Mouse (Mus musculus) embryonic facial prominence, embryonic 13.5 days (tissue): ENCODE data around the gene Nudt3. TPM values are rescaled to one million over a fixed set of nuclear protein-coding genes. Genes with fewer than 3 reads are reported as not detected.
A peak's percentile ranks its signal among the peaks of the same experiment; 100 is the strongest.

Experiments
- ATAC-seq: fragments of 200-750 bp; cut with Nextera tagmentation; 2 replicates; pipeline ENCODE4 v1.8.0; 2017; ENCODE audit warnings: low read depth; ENCODE audit not compliant: insufficient number of reproducible peaks, insufficient read depth, low FRiP score, low TSS enrichment
- H3K27ac ChIP-seq: fragments of 300-500 bp; sonication (generic); 2 replicates; pipeline ENCODE4 v1.5.1; 2015; ENCODE audit warnings: moderate library complexity, mild to moderate bottlenecking, inconsistent platforms
- H3K27me3 ChIP-seq: fragments of 300-500 bp; sonication (generic); 2 replicates; pipeline ENCODE4 v1.6.1; 2015; ENCODE audit warnings: mild to moderate bottlenecking, inconsistent platforms
- H3K36me3 ChIP-seq: fragments of 300-500 bp; sonication (generic); 2 replicates; pipeline ENCODE4 v1.6.1; 2015; ENCODE audit warnings: mild to moderate bottlenecking, inconsistent platforms
- H3K4me1 ChIP-seq: fragments of 300-500 bp; sonication (generic); 2 replicates; pipeline ENCODE4 v1.6.1; 2015; ENCODE audit warnings: inconsistent platforms
- H3K4me2 ChIP-seq: fragments of 300-500 bp; sonication (generic); 2 replicates; pipeline ENCODE4 v1.6.1; 2015; ENCODE audit warnings: moderate library complexity, mild to moderate bottlenecking, inconsistent platforms
- H3K4me3 ChIP-seq: fragments of 300-500 bp; sonication (generic); 2 replicates; pipeline ENCODE4 v1.5.1; 2015; ENCODE audit warnings: mild to moderate bottlenecking, inconsistent platforms
- H3K9ac ChIP-seq: fragments of 300-500 bp; sonication (generic); 2 replicates; pipeline ENCODE4 v1.6.1; 2015; ENCODE audit warnings: mild to moderate bottlenecking, inconsistent platforms
- H3K9me3 ChIP-seq: fragments of 300-500 bp; sonication (generic); 2 replicates; pipeline ENCODE4 v1.6.1; 2016; ENCODE audit warnings: inconsistent platforms
- WGBS: fragments of 180-500 bp; shearing (Covaris S2); methylation state at CpG from one replicate; pipeline ENCODE4 v1.1.7; 2015; ENCODE audit warnings: mixed read lengths; 5-methylcytosine and 5-hydroxymethylcytosine counted together
- polyA plus RNA-seq: library from polyadenylated mRNA; unstranded; fragments of >200 nt; fragmentation: Nextera tagmentation; extraction: Ambion mirVana; gene quantifications from 2 replicates; pipeline ENCODE4 v1.2.1, GENCODE M21; 2015

Gene Nudt3
- polyA plus RNA-seq, 1 experiment from 2014 or later, result 116 TPM

DNA sequence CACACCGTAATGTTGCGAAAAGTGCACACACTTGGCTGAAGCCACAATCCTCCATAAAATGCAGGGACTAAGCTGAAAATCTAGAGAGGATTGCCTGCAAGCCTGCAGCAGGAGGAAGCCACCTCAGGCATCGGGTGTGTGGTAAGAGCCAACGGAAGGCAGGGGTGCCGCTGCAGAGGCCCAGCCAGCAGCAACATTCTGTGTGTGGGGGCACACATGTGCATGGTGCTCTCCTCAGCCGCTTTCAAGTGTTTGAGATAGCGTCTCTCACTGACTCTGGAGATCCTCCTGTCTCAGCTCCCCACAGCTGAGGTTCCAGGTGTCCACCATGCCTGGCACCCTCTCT lies 30.8 kb downstream of the Nudt3 start:
- no peaks in the 10 kb centered on the region for H3K27me3 ChIP-seq
- no peak overlapping the region for H3K4me2 ChIP-seq
- H3K27ac ChIP-seq, result no peak overlapping the region; the same call in 1 of the 2 replicates
- WGBS, result 97% methylated on average over 7 of the region's 7 CpGs
- H3K4me1 ChIP-seq, result 0 out of 2 replicates have a peak, but pooled peaks cover 12% of the 10 kb centered on the region
- no peak overlapping the region for H3K4me3 ChIP-seq
- no peak for ATAC-seq
- H3K9me3 ChIP-seq, result no peaks in the 10 kb centered on the region
- peaks cover 69% of the 10 kb centered on the region for H3K36me3 ChIP-seq
- H3K9ac ChIP-seq, result no peak overlapping the region

- no peak overlapping the region for H3K4me2 ChIP-seq
- H3K9me3 ChIP-seq, result no peaks in the 10 kb centered on the region
- H3K4me3 ChIP-seq, result no peak overlapping the region
- ATAC-seq, result no peak
- H3K4me1 ChIP-seq, result 0 out of 2 replicates have a peak, but pooled peaks cover 12% of the 10 kb centered on the region
- H3K27ac ChIP-seq, result no peak overlapping the region
- H3K27me3 ChIP-seq, result no peaks in the 10 kb centered on the region
- no peak overlapping the region for H3K9ac ChIP-seq
- 81% methylated on average over 12 of the region's 12 CpGs for WGBS
- H3K36me3 ChIP-seq, result peaks cover 67% of the 10 kb centered on the region
Observed at GRCm38 (mm10) chr17:27591826-27592564, 31.3 kb downstream of the Nudt3 start.

DNA sequence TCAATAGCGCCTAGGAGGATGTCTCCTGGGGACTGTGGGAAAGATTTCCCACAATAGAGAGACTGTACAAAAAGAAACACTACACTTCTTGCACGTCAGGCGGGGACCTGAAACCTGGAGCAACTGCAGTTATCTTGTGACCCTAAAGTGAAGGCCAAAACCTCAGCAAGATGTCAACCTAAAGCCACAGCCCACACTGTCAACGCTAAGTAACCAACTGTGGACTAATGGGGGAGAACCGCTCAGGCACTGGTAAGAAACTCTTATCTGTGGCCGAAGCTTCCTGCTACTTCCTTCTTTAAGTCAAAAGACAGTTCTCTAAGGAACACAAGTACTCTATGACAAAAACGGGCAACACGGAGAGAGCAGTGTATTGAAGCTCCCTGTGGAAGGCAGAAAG lies 35.1 kb downstream of the Nudt3 start:
- Histone ChIP-seq H3K4me1 (0 out of 2 replicates have a peak, but pooled peaks cover 12% of the 10 kb centered on the region), H3K27me3 (no peaks in the 10 kb centered on the region), H3K4me2 (no peak overlapping the region), H3K4me3 (no peak overlapping the region), H3K9ac (no peak overlapping the region), H3K27ac (no peak overlapping the region), H3K36me3 (peaks cover 63% of the 10 kb centered on the region), H3K9me3 (no peaks in the 10 kb centered on the region)
- no peak for ATAC-seq
- WGBS, result 72% methylated on average over 8 of the region's 8 CpGs

- Histone ChIP-seq H3K36me3 (peaks cover 64% of the 10 kb centered on the region), H3K9me3 (no peaks in the 10 kb centered on the region), H3K9ac (no peak overlapping the region), H3K4me2 (no peak overlapping the region), H3K27ac (no peak overlapping the region), H3K4me1 (0 out of 2 replicates have a peak, but pooled peaks cover 12% of the 10 kb centered on the region), H3K27me3 (no peaks in the 10 kb centered on the region), H3K4me3 (no peak overlapping the region)
- no peak for ATAC-seq
- 77% methylated on average over 12 of the region's 12 CpGs for WGBS
Observed at GRCm38 (mm10) chr17:27587252-27587651, 36.0 kb downstream of the Nudt3 start.

DNA sequence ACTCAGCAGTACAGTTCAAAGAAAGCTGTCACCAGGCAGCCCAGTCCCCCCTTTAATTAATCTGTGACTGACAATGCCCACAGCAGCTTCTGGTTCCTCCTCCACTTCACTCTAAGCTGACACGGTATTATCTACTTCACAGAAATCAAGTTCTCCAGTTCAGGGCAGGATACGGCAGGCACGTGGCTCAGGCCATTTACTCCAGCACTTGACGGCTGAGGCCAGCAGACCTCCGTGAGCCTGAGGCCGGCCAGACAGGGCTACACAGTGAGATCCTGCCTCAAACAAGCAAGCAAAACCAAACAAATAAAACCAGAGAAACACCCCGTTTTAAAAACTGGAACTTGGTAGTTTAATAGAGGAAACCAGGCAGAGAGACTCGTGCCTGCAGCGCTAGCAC lies 36.6 kb downstream of the Nudt3 start:
- no peak for ATAC-seq
- Histone ChIP-seq H3K27me3 (no peaks in the 10 kb centered on the region), H3K4me3 (no peak overlapping the region), H3K9me3 (no peaks in the 10 kb centered on the region), H3K36me3 (peaks cover 66% of the 10 kb centered on the region), H3K27ac (no peak overlapping the region), H3K4me2 (no peak overlapping the region), H3K9ac (no peak overlapping the region), H3K4me1 (0 out of 2 replicates have a peak, but pooled peaks cover 12% of the 10 kb centered on the region)
- 74% methylated on average over 9 of the region's 9 CpGs for WGBS

GRCm38 (mm10) chr17:27583185-27583894 lies 40.0 kb downstream of the Nudt3 start:
- H3K27me3 ChIP-seq, result no peaks in the 10 kb centered on the region
- H3K36me3 ChIP-seq, result peaks cover 83% of the 10 kb centered on the region
- H3K4me1 ChIP-seq, result 0 out of 2 replicates have a peak, but pooled peaks cover 4% of the 10 kb centered on the region
- no peak overlapping the region for H3K27ac ChIP-seq
- no peak overlapping the region for H3K4me3 ChIP-seq
- H3K9me3 ChIP-seq, result no peaks in the 10 kb centered on the region
- H3K9ac ChIP-seq, result no peak overlapping the region
- H3K4me2 ChIP-seq, result no peak overlapping the region
- ATAC-seq, result no peak
- WGBS, result 91% methylated on average over 13 of the region's 13 CpGs

DNA sequence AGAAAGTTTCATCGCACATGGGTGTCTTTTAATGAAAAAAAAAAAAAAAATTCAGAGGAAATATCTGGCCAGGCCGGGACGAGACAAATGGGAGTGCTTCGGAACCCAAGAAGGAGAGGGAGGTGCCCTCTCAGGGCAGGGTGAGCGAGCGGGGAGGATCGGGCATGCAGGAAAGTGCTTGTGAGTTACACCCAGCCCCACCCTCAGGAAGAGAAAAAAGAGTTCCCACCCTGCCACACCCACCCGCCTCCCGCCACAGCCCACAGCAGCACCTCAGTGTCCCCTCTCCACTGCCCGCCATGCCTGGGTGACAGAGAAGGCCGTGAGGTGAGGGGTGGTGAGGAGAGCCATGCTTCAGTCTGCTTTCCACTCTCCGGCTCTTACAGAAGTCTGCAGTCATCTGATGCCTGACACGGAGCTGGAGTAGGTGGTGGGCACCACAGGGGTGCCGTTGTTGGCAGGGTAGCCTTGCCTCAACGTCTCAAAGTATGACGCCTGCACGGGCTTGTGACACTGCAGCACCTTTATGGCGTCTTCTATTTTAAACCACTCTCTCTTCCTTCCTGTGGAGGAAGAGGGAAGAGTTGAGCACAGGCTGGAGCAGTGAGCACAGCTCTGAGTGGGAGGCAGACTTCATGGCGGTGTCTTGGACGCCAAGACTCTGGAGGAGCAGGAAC lies 42.8 kb downstream of the Nudt3 start:
- no peaks in the 10 kb centered on the region for H3K9me3 ChIP-seq
- H3K4me1 ChIP-seq, result no peaks in the 10 kb centered on the region
- no peak for ATAC-seq
- H3K27ac ChIP-seq, result no peak overlapping the region
- no peak overlapping the region for H3K4me2 ChIP-seq
- H3K4me3 ChIP-seq, result no peak overlapping the region
- 89% methylated on average over 20 of the region's 20 CpGs for WGBS
- peaks cover 89% of the 10 kb centered on the region for H3K36me3 ChIP-seq
- H3K27me3 ChIP-seq, result no peaks in the 10 kb centered on the region
- no peak overlapping the region for H3K9ac ChIP-seq

DNA sequence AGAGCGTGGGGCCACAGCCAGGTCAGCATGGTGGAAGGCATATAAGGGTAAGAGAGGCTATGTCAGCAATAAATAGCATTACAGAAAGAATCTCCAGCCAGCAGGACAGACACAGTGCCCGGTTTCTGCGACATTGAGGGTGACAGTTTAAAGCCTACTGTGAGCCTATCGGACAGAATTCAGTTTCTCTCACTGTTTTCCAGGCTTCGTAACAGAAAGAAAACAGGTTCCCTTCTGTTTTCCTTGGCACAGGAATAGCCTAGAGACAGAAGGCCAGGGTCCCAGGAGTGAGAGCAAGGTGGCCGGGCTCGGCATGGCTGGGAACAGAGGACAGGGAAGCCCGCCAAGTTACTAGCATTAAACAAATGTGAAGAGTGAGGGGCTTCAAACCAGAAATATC lies 43.5 kb downstream of the Nudt3 start:
- Histone ChIP-seq H3K9me3 (no peaks in the 10 kb centered on the region), H3K4me2 (no peak overlapping the region), H3K27ac (no peak overlapping the region), H3K4me3 (no peak overlapping the region), H3K4me1 (no peaks in the 10 kb centered on the region), H3K9ac (no peak overlapping the region), H3K27me3 (no peaks in the 10 kb centered on the region), H3K36me3 (peaks cover 89% of the 10 kb centered on the region)
- ATAC-seq, result no peak
- 91% methylated on average over 8 of the region's 8 CpGs for WGBS

- Histone ChIP-seq H3K4me1 (no peaks in the 10 kb centered on the region), H3K4me3 (no peak overlapping the region), H3K9ac (no peak overlapping the region), H3K4me2 (no peak overlapping the region), H3K27ac (0 out of 2 replicates have a peak overlapping the region, but pooled peaks have one; percentile 40), H3K9me3 (no peaks in the 10 kb centered on the region), H3K27me3 (no peaks in the 10 kb centered on the region), H3K36me3 (peaks cover 87% of the 10 kb centered on the region)
- WGBS, result 92% methylated on average over 10 of the region's 10 CpGs
- ATAC-seq, result no peak
Observed at GRCm38 (mm10) chr17:27578487-27578886, 44.8 kb downstream of the Nudt3 start.

GRCm38 (mm10) chr17:27577468-27577867 lies 45.8 kb downstream of the Nudt3 start:
- ATAC-seq, result no peak
- Histone ChIP-seq H3K4me2 (no peak overlapping the region), H3K4me3 (no peak overlapping the region), H3K9ac (0 out of 2 replicates have a peak overlapping the region, but pooled peaks have one; percentile 21), H3K9me3 (no peaks in the 10 kb centered on the region), H3K27me3 (no peaks in the 10 kb centered on the region), H3K27ac (no peak overlapping the region), H3K4me1 (no peaks in the 10 kb centered on the region), H3K36me3 (peaks cover 84% of the 10 kb centered on the region)
- WGBS, result 75% methylated on average over 6 of the region's 6 CpGs

DNA sequence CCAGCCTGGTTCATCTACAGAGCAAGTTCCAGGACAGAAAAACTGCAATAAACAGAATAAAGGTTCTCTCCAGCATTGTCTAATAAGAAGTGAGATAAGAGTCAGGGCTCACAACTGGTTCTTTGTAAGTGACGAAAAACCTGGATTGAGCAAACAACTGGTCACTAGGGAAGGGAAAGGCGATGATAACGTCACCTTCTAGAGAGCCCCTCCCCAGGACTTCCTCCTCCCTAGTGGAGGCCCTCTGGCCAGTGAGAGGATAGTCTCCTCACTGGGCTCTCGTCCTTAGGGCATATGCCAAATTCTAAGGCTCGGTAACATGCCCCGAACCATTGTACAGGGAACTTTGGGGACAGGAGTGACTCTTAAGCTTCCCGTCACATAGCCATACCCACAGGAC lies 47.2 kb downstream of the Nudt3 start:
- 90% methylated on average over 7 of the region's 7 CpGs for WGBS
- Histone ChIP-seq H3K27me3 (no peaks in the 10 kb centered on the region), H3K36me3 (peaks cover 72% of the 10 kb centered on the region), H3K4me3 (no peak overlapping the region), H3K27ac (no peak overlapping the region), H3K9me3 (no peaks in the 10 kb centered on the region), H3K4me2 (no peak overlapping the region), H3K4me1 (no peaks in the 10 kb centered on the region), H3K9ac (no peak overlapping the region)
- ATAC-seq, result no peak
